Mouse (Mus musculus): ENCODE measurements around the gene Prss53. TPM values are rescaled to one million over a fixed set of nuclear protein-coding genes. Genes with fewer than 3 reads are reported as not detected.

The Prss53 gene
- total and polyA plus RNA-seq, 2 experiments from 2014 or later, result 0.26 TPM; not detected in 1

DNA sequence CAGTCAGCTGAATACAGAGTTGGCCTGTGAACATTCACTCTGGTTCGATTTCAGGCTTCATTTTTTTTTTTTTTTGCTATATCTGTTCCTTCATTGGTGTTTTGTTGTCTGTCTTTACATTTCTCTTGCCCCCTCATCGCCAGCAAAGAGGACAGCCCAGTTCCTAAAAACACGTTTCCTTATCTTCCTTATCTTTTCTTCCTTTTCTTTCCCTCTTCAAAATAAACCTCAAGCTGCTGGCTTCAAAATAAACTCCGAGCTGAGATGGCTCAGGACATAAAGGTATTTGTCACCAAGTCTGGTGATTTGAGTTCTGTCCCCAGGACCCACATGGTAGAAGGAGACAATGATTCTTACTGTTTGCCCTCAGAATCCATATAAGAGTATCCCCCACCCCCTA, 22.2 kb upstream of the Prss53 start:
- peak overlapping the region; percentile 87 for H3K4me2 ChIP-seq (ENCODE audit: low read depth, low read length)
- DNase-seq (ENCODE audit: low spot score) (no peak), ATAC-seq (ENCODE audit: insufficient read depth, low read depth) (no peak)
- H3K9ac ChIP-seq (replicated peaks; ENCODE audit: low read depth, low read length), result peak overlapping the region; percentile 86; the same call in 1 of the 2 replicates
- H3K36me3 ChIP-seq (replicated peaks; ENCODE audit: control insufficient read depth, insufficient read depth, low read length), result peaks cover 37% of the 10 kb centered on the region
- TF ChIP-seq CTCF (IDR thresholded peaks at IDR 0.05; ENCODE audit: low read depth) (no peak), EP300 (IDR thresholded peaks at IDR 0.05; ENCODE audit: low read depth) (no peak)
- H3K27me3 ChIP-seq (ENCODE audit: control insufficient read depth, insufficient read depth, low read length), result no peaks in the 10 kb centered on the region
- H3K4me1 ChIP-seq (ENCODE audit: control insufficient read depth, insufficient read depth), result 0 out of 2 replicates have a peak, but pooled peaks cover 11% of the 10 kb centered on the region
- no peak overlapping the region for H3K27ac ChIP-seq (ENCODE audit: low read depth)
- H3K9me3 ChIP-seq (replicated peaks; ENCODE audit: control insufficient read depth, low read length), result no peaks in the 10 kb centered on the region
- H3K4me3 ChIP-seq (ENCODE audit: low read depth, low read length), result peak overlapping the region; percentile 96
- 8% methylated on average over 4 of the region's 4 CpGs for WGBS

GRCm38 (mm10) chr7:127912190-127912871, 21.6 kb upstream of the Prss53 start, which contains the start of gene Kat8:
TSS of gene Kat8 (plus strand) at chr7:127912516.
- no peaks in the 10 kb centered on the region for H3K27me3 ChIP-seq (ENCODE audit: control insufficient read depth, insufficient read depth, low read length)
- peak within 1 kb of the TSS; percentile 86 for H3K27ac ChIP-seq (ENCODE audit: low read depth)
- WGBS, result under 1% methylated on average over 40 of the region's 40 CpGs
- H3K4me3 ChIP-seq (ENCODE audit: low read depth, low read length), result peak within 1 kb of the TSS; percentile 96
- peak; percentile 93 for DNase-seq (ENCODE audit: low spot score)
- H3K9ac ChIP-seq (replicated peaks; ENCODE audit: low read depth, low read length), result peak within 1 kb of the TSS; percentile 86
- peak within 1 kb of the TSS; percentile 87 for H3K4me2 ChIP-seq (ENCODE audit: low read depth, low read length)
- TF ChIP-seq CTCF (IDR thresholded peaks at IDR 0.05; ENCODE audit: low read depth) (no peak), EP300 (IDR thresholded peaks at IDR 0.05; ENCODE audit: low read depth) (peak; percentile 65; the same call in 1 of the 2 replicates)
- ATAC-seq (ENCODE audit: insufficient read depth, low read depth), result peak; percentile 95
- 0 out of 2 replicates have a peak, but pooled peaks cover 11% of the 10 kb centered on the region for H3K4me1 ChIP-seq (ENCODE audit: control insufficient read depth, insufficient read depth)
- H3K9me3 ChIP-seq (replicated peaks; ENCODE audit: control insufficient read depth, low read length), result no peaks in the 10 kb centered on the region
- H3K36me3 ChIP-seq (replicated peaks; ENCODE audit: control insufficient read depth, insufficient read depth, low read length), result peaks cover 40% of the 10 kb centered on the region

GRCm38 (mm10) chr7:127908656-127909055, 17.9 kb upstream of the Prss53 start:
- DNase-seq (ENCODE audit: low spot score) (no peak), ATAC-seq (ENCODE audit: insufficient read depth, low read depth) (no peak)
- WGBS, result 88% methylated on average over 4 of the region's 4 CpGs
- peaks cover 44% of the 10 kb centered on the region for H3K36me3 ChIP-seq (replicated peaks; ENCODE audit: control insufficient read depth, insufficient read depth, low read length)
- TF ChIP-seq EP300 (IDR thresholded peaks at IDR 0.05; ENCODE audit: low read depth) (no peak), CTCF (IDR thresholded peaks at IDR 0.05; ENCODE audit: low read depth) (no peak)
- H3K27ac ChIP-seq (ENCODE audit: low read depth), result no peak overlapping the region
- H3K9ac ChIP-seq (replicated peaks; ENCODE audit: low read depth, low read length), result no peak overlapping the region
- no peak overlapping the region for H3K4me3 ChIP-seq (ENCODE audit: low read depth, low read length)
- H3K9me3 ChIP-seq (replicated peaks; ENCODE audit: control insufficient read depth, low read length), result no peaks in the 10 kb centered on the region
- peaks cover 18% of the 10 kb centered on the region; the same call in 1 of the 2 replicates for H3K4me1 ChIP-seq (ENCODE audit: control insufficient read depth, insufficient read depth)
- no peak overlapping the region for H3K4me2 ChIP-seq (ENCODE audit: low read depth, low read length)
- H3K27me3 ChIP-seq (ENCODE audit: control insufficient read depth, insufficient read depth, low read length), result no peaks in the 10 kb centered on the region

DNA sequence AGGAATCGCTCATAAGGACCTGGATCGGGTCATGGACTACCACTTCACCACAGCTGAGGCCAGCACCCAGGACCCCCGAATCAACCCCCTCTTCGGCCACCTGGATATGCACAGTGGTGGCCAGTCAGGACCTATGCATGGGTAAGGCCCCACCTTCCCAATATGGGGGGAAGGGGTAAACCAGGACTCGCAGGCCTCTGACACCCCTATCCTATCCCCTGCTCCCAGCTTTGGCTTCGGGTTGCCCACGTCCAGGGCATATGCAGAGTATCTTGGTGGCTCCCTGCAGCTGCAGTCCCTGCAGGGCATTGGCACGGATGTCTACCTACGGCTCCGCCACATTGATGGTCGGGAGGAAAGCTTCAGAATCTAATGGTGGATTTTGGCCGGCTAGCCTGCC, 17.2 kb upstream of the Prss53 start:
- 94% methylated on average over 12 of the region's 12 CpGs for WGBS
- peaks cover 44% of the 10 kb centered on the region for H3K36me3 ChIP-seq (replicated peaks; ENCODE audit: control insufficient read depth, insufficient read depth, low read length)

GRCm38 (mm10) chr7:127903971-127904796, 13.4 kb upstream of the Prss53 start, which contains the start of gene Bckdk:
TSS of gene Bckdk (plus strand) at chr7:127904082.
- Histone ChIP-seq H3K27ac (ENCODE audit: low read depth) (peak within 1 kb of the TSS; percentile 77), H3K9ac (replicated peaks; ENCODE audit: low read depth, low read length) (peak within 1 kb of the TSS; percentile 90), H3K4me3 (ENCODE audit: low read depth, low read length) (peak within 1 kb of the TSS; percentile 82), H3K36me3 (replicated peaks; ENCODE audit: control insufficient read depth, insufficient read depth, low read length) (peaks cover 41% of the 10 kb centered on the region), H3K9me3 (replicated peaks; ENCODE audit: control insufficient read depth, low read length) (no peaks in the 10 kb centered on the region), H3K4me2 (ENCODE audit: low read depth, low read length) (peak within 1 kb of the TSS; percentile 74), H3K27me3 (ENCODE audit: control insufficient read depth, insufficient read depth, low read length) (no peaks in the 10 kb centered on the region), H3K4me1 (ENCODE audit: control insufficient read depth, insufficient read depth) (peaks cover 7% of the 10 kb centered on the region; the same call in 1 of the 2 replicates)
- ATAC-seq (ENCODE audit: insufficient read depth, low read depth), result peak; percentile 90
- DNase-seq (ENCODE audit: low spot score), result peak; percentile 76
- WGBS, result 7% methylated on average over 38 of the region's 38 CpGs
- TF ChIP-seq CTCF (IDR thresholded peaks at IDR 0.05; ENCODE audit: low read depth) (peak; percentile 9; the same call in 1 of the 2 replicates), EP300 (IDR thresholded peaks at IDR 0.05; ENCODE audit: low read depth) (no peak)

More for the DNA sequence above, 17.2 kb upstream of the Prss53 start:
- H3K4me1 ChIP-seq (ENCODE audit: control insufficient read depth, insufficient read depth), result peaks cover 13% of the 10 kb centered on the region; the same call in 1 of the 2 replicates
- no peak for DNase-seq (ENCODE audit: low spot score)
- H3K4me3 ChIP-seq (ENCODE audit: low read depth, low read length), result no peak overlapping the region
- no peak overlapping the region for H3K9ac ChIP-seq (replicated peaks; ENCODE audit: low read depth, low read length)
- no peak overlapping the region for H3K4me2 ChIP-seq (ENCODE audit: low read depth, low read length)
- no peak for ATAC-seq (ENCODE audit: insufficient read depth, low read depth)
- H3K27ac ChIP-seq (ENCODE audit: low read depth), result no peak overlapping the region
- H3K9me3 ChIP-seq (replicated peaks; ENCODE audit: control insufficient read depth, low read length), result no peaks in the 10 kb centered on the region
- H3K27me3 ChIP-seq (ENCODE audit: control insufficient read depth, insufficient read depth, low read length), result no peaks in the 10 kb centered on the region
- TF ChIP-seq EP300 (IDR thresholded peaks at IDR 0.05; ENCODE audit: low read depth) (no peak), CTCF (IDR thresholded peaks at IDR 0.05; ENCODE audit: low read depth) (no peak)

All from heart, postnatal 0 days (tissue).